Mouse (Mus musculus) lung, adult 2 months (tissue): ENCODE data around the gene Olfr32. TPM values are rescaled to one million over a fixed set of nuclear protein-coding genes. Genes with fewer than 3 reads are reported as not detected.
"Not testable (repeated sequence)": the region's sequence is repeated elsewhere in the genome, so short reads cannot be mapped to it uniquely, and the experiment has no call there.

Experiments used
- DNase-seq: peaks from one replicate; pipeline ENCODE4 v3.0.0; 2022
- H3K4me1 ChIP-seq: fragments of 200-500 bp; 2 replicates; pipeline ENCODE4 v1.6.1; 2011; ENCODE audit warnings: low read length; ENCODE audit not compliant: control insufficient read depth, insufficient read depth
- H3K4me3 ChIP-seq: fragments of 200-500 bp; replicated peaks from 2 replicates; pipeline ENCODE3; 2011; ENCODE audit warnings: low read depth, mild to moderate bottlenecking, control low read depth, low read length; ENCODE audit errors: extremely low read depth
- CTCF ChIP-seq: fragments of 200-500 bp; IDR thresholded peaks from 2 replicates; pipeline ENCODE4 v1.5.1; 2011; ENCODE audit warnings: mild to moderate bottlenecking, low read length, control low read depth; ENCODE audit not compliant: insufficient read depth
- POLR2A ChIP-seq: fragments of 200-500 bp; IDR thresholded peaks from 2 replicates; pipeline ENCODE4 v1.6.1; 2011; ENCODE audit warnings: low read depth, mild to moderate bottlenecking, control low read depth, low read length, borderline replicate concordance; ENCODE audit errors: extremely low read depth
- WGBS: fragments of 180-500 bp; shearing (Covaris S2); methylation state at CpG from one replicate; pipeline ENCODE4 v1.1.7; 2018; 5-methylcytosine and 5-hydroxymethylcytosine counted together
- polyA plus RNA-seq: library from polyadenylated mRNA; depleted of rRNA; stranded (reverse); fragments of >200 nt; gene quantifications from 2 replicates; pipeline ENCODE4 v1.2.3, GENCODE M21; 2012; rRNA removed

The Olfr32 gene
- not detected in 2 replicates for polyA plus RNA-seq

DNA sequence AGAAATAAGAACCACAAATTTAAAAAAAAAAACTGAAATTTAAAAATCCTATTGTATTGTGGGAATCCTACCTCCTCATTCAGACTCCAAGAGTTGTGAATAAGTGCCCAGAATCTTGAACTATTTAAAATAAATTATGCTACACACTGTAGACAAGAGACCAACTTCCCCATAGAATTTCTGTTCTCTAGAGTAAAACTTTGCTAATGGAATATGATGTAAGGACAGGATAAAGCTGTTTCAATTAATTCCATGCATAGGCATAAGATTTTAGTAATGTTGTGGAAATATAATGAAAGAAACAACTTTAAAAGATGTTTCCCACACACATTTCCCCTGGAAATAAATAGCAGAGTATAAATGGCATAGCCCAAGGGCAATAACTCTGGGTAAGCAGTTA is at the start of gene Olfr32:
Olfr32 (minus strand) TSS at position 101 of the 400 bp plus-strand sequence.
- no peak for DNase-seq
- Histone ChIP-seq H3K4me3 (no peak within 1 kb of the TSS), H3K4me1 (no peaks in the 10 kb centered on the region)
- TF ChIP-seq CTCF (no peak), POLR2A (no peak)

DNA sequence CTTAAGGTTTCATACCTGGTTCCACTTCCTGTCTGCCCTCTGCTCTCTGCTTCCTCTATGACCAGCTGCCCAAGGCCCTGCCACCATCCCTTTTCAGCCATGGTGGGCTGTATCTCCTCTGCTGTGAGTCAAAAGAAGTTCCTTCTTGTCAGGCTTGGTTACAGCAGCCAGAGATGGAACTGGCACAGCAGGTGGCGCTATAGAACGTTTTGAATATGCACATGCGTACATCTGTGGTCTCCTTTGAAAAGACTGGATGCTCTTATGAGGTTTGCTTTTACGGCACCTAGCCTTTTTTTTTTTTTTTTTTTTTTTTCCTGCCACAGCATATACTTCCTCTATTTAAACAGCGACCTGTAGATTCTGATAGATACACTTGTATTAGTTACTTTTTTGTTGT is 45.0 kb upstream of the Olfr32 start:
- not testable (repeated sequence) for H3K4me3 ChIP-seq, H3K4me1 ChIP-seq, DNase-seq
- no CpG with 5 or more reads among the region's 5 CpGs for WGBS

DNA sequence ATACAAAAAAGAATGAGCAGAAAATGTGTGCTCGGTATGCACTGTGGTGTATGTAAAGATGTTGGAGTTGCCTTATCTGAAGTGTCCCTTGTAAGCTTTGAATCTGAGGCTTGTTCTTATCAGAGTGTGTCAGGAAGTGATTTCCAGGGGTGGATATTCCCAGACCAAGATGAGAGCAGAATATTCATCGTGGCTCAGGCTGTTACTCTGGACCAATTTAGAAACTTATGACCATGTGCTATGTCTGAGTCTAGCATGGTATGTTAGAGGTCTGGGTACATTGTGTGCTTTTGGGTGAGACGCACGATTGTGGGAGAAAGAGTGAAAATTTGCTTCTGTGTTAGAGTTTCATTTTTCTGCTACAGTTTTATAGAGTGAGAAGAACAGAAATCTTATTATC is 44.0 kb upstream of the Olfr32 start:
- not testable (repeated sequence) for H3K4me3 ChIP-seq, DNase-seq, H3K4me1 ChIP-seq
- WGBS = no CpG with 5 or more reads among the region's 4 CpGs

GRCm38 (mm10) chr2:90153916-90154315 is 11.8 kb upstream of the Olfr32 start:
- no peaks in the 10 kb centered on the region for H3K4me1 ChIP-seq
- TF ChIP-seq CTCF (no peak), POLR2A (no peak)
- no peak overlapping the region for H3K4me3 ChIP-seq
- 84% methylated on average over 9 of the region's 9 CpGs for WGBS
- no peak for DNase-seq

DNA sequence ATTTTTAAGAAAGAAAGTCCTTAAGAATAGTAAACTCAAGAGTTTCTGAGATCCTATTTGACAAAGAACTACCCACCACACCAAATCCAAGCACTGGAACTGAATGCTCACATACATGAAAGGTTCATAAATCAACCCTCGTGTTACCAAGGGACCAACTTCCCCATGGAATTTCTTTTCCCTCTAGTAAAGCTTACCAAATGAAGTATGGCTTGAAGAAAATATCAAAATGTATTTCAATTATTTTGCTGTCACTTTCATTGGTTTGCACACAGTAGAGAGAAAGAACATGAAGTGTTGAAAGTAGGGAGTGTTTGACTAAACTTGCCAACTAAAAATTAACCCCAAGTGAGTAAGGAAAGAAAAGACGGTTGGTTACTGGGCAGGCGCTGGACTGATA is 10.9 kb upstream of the Olfr32 start, which contains the start of gene Olfr1270:
Olfr1270 (minus strand) TSS at position 101 of the 400 bp plus-strand sequence.
- Histone ChIP-seq H3K4me3 (no peak within 1 kb of the TSS), H3K4me1 (no peaks in the 10 kb centered on the region)
- DNase-seq = no peak
- 81% methylated on average over 3 of the region's 3 CpGs for WGBS
- TF ChIP-seq CTCF (no peak), POLR2A (no peak)

GRCm38 (mm10) chr2:90121312-90121711 is 20.8 kb downstream of the Olfr32 start, which contains the start of gene Olfr1269:
Olfr1269 (minus strand) TSS chr2:90121412.
- TF ChIP-seq CTCF (no peak), POLR2A (no peak)
- Histone ChIP-seq H3K4me1 (no peaks in the 10 kb centered on the region), H3K4me3 (no peak within 1 kb of the TSS)
- no peak for DNase-seq
- 78% methylated on average over 1 of the region's 1 CpGs for WGBS

Other genes starting within 250 kb of the Olfr32 start
- not detected in 2 replicates for gene Olfr1258, start 215.0 kb downstream of the Olfr32 start, polyA plus RNA-seq
- gene Olfr1259, start 193.6 kb downstream of the Olfr32 start, polyA plus RNA-seq = not detected in 2 replicates
- gene Olfr1260, start 168.0 kb downstream of the Olfr32 start, polyA plus RNA-seq = not detected in 2 replicates
- gene Olfr1261, start 151.1 kb downstream of the Olfr32 start, polyA plus RNA-seq = not detected in 2 replicates
- not detected in 2 replicates for gene Olfr1262, start 142.2 kb downstream of the Olfr32 start, polyA plus RNA-seq
- not detected in 2 replicates for gene Olfr1263, start 130.2 kb downstream of the Olfr32 start, polyA plus RNA-seq
- not detected in 2 replicates for gene Olfr1264, start 116.7 kb downstream of the Olfr32 start, polyA plus RNA-seq
- not detected in 2 replicates for gene Olfr1265, start 107.0 kb downstream of the Olfr32 start, polyA plus RNA-seq
- not detected in 2 replicates for gene Olfr140, start 78.7 kb downstream of the Olfr32 start, polyA plus RNA-seq
- gene Olfr1269, start 20.9 kb downstream of the Olfr32 start, polyA plus RNA-seq = not detected in 2 replicates
- gene Olfr1270, start 10.8 kb upstream of the Olfr32 start, polyA plus RNA-seq = not detected in 2 replicates
- not detected in 2 replicates for gene Olfr1506, start 82.2 kb upstream of the Olfr32 start, polyA plus RNA-seq
- gene Olfr142, start 115.3 kb upstream of the Olfr32 start, polyA plus RNA-seq = not detected in 2 replicates
- gene Olfr1271, start 128.7 kb upstream of the Olfr32 start, polyA plus RNA-seq = not detected in 2 replicates
- gene Olfr1272, start 150.5 kb upstream of the Olfr32 start, polyA plus RNA-seq = not detected in 2 replicates
- gene Gm13769, start 179.9 kb upstream of the Olfr32 start, polyA plus RNA-seq = not detected in 2 replicates